Mouse (Mus musculus): Measurements from ENCODE around the gene Slc26a10. TPM values are rescaled to one million over a fixed set of nuclear protein-coding genes. Genes with fewer than 3 reads are reported as not detected.

The Slc26a10 gene
- polyA plus RNA-seq, 1 experiment from 2014 or later, result 0.80 TPM

DNA sequence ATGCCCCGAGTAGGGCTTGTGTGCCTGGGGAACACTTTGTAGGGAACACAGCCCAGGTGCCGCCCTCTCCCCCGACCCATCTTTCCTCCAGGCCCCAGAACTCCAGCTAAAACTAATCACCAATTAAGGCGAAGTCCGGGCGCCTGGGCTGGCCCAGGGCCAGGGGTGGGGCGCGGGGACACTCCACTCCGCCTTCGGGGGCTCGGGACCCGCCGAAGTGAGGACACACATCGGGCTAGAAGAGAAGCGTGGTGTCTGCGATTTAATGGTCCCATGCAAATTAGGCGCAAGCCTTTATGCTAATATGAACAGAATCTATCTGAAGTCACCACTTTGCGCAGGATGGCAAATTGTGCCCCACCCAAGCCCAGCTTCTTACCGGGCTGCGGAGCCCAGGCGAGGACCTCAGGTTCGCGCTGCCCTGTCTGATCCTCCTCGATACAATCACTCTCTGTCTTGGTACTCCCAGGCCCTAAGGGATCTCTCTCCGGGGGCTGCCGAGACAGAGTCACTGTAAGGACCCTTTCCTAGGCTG lies 8.7 kb upstream of the Slc26a10 start:
- Histone ChIP-seq H3K27ac (ENCODE audit: low read depth, low read length) (peak overlapping the region; percentile 60), H3K4me2 (ENCODE audit: low read depth, low read length) (peak overlapping the region; percentile 85), H3K9ac (replicated peaks; ENCODE audit: low read depth, low read length) (peak overlapping the region; percentile 69), H3K36me3 (ENCODE audit: control insufficient read depth, insufficient read depth, low read length) (peaks cover 11% of the 10 kb centered on the region; the same call in 1 of the 2 replicates), H3K4me1 (ENCODE audit: control insufficient read depth, insufficient read depth, low read length) (peaks cover 27% of the 10 kb centered on the region), H3K27me3 (ENCODE audit: control insufficient read depth, insufficient read depth, low read length) (no peaks in the 10 kb centered on the region), H3K9me3 (ENCODE audit: control insufficient read depth, low read length) (no peaks in the 10 kb centered on the region), H3K4me3 (ENCODE audit: low read depth, low read length) (peak overlapping the region; percentile 45)
- 1% methylated on average over 26 of the region's 26 CpGs for WGBS
- peak; percentile 10 for ATAC-seq (ENCODE audit: low read depth)

DNA sequence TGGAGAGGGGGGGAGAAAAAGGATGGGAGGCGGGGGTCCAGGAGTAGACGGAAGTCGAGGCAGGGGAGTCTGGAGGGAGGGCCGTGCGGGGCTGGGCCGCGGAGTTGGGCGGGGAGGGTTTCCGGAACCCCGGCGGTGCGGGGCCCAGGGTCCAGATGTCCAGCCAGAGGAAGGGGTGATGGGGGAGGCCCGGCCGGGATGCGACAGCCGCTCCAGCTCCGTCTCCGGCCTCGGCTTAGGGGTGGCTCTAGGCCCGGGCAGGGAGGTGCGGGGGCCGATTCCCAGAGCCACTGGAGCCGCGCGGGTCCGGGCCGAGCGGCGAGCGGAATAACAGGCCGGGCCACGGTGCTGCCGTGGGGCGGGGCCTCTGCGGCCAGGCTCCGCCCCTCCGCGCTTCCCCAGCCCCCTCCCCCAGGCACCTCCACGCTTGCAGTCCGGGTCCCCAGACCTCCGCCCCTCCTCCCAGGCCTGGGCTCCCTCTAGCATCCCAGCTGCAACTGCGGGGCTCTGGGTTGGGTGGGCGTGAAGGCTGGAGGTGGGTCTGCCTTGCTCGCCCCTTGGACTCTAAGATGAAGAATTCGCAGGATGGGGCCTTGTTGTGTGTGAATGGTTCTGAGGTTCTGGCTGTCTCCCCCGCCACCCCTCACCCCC lies 8.1 kb upstream of the Slc26a10 start:
- peak overlapping the region; percentile 85 for H3K4me2 ChIP-seq (ENCODE audit: low read depth, low read length)
- no peaks in the 10 kb centered on the region for H3K27me3 ChIP-seq (ENCODE audit: control insufficient read depth, insufficient read depth, low read length)
- peaks cover 29% of the 10 kb centered on the region for H3K4me1 ChIP-seq (ENCODE audit: control insufficient read depth, insufficient read depth, low read length)
- H3K4me3 ChIP-seq (ENCODE audit: low read depth, low read length), result peak overlapping the region; percentile 45
- peak overlapping the region; percentile 60 for H3K27ac ChIP-seq (ENCODE audit: low read depth, low read length)
- H3K9me3 ChIP-seq (ENCODE audit: control insufficient read depth, low read length), result no peaks in the 10 kb centered on the region
- ATAC-seq (ENCODE audit: low read depth), result peak; percentile 82
- H3K36me3 ChIP-seq (ENCODE audit: control insufficient read depth, insufficient read depth, low read length), result peaks cover 11% of the 10 kb centered on the region; the same call in 1 of the 2 replicates
- under 1% methylated on average over 22 of the region's 46 CpGs for WGBS
- H3K9ac ChIP-seq (replicated peaks; ENCODE audit: low read depth, low read length), result peak overlapping the region; percentile 69

DNA sequence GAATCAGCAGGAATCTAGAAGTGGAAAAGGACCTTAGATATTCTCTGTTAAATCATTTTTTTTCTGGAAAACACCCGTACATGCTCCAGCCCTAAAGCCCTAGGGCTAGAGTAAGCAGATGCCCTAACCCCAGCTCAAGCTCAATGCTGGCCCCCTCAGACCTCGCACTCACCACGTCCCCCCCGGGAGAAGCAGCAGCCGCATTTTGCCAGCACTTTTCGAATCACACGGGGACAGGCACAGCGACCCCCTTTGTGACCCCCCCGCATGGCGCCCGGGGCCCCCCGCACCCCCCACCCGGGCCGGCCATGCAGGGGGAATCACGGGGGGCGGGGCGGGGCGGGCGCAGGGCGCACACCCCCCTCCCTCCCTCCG lies 7.6 kb upstream of the Slc26a10 start:
- under 1% methylated on average over 16 of the region's 21 CpGs for WGBS
- peak overlapping the region; percentile 85 for H3K4me2 ChIP-seq (ENCODE audit: low read depth, low read length)
- H3K27ac ChIP-seq (ENCODE audit: low read depth, low read length), result peak overlapping the region; percentile 60
- peaks cover 11% of the 10 kb centered on the region; the same call in 1 of the 2 replicates for H3K36me3 ChIP-seq (ENCODE audit: control insufficient read depth, insufficient read depth, low read length)
- H3K9me3 ChIP-seq (ENCODE audit: control insufficient read depth, low read length), result no peaks in the 10 kb centered on the region
- peak overlapping the region; percentile 45 for H3K4me3 ChIP-seq (ENCODE audit: low read depth, low read length)
- H3K4me1 ChIP-seq (ENCODE audit: control insufficient read depth, insufficient read depth, low read length), result peaks cover 29% of the 10 kb centered on the region
- H3K9ac ChIP-seq (replicated peaks; ENCODE audit: low read depth, low read length), result peak overlapping the region; percentile 69
- H3K27me3 ChIP-seq (ENCODE audit: control insufficient read depth, insufficient read depth, low read length), result no peaks in the 10 kb centered on the region
- peak; percentile 4; the same call in 1 of the 2 replicates for ATAC-seq (ENCODE audit: low read depth)

GRCm38 (mm10) chr10:127187371-127188078 lies 7.1 kb upstream of the Slc26a10 start:
- peak overlapping the region; percentile 6; the same call in 1 of the 2 replicates for H3K27ac ChIP-seq (ENCODE audit: low read depth, low read length)

GRCm38 (mm10) chr10:127186451-127186850 lies 6.0 kb upstream of the Slc26a10 start:
- ATAC-seq (ENCODE audit: low read depth), result no peak
- H3K4me2 ChIP-seq (ENCODE audit: low read depth, low read length), result no peak overlapping the region
- 85% methylated on average over 1 of the region's 1 CpGs for WGBS

More at GRCm38 (mm10) chr10:127187371-127188078, 7.1 kb upstream of the Slc26a10 start:
- 19% methylated on average over 10 of the region's 10 CpGs for WGBS
- peaks cover 8% of the 10 kb centered on the region; the same call in 1 of the 2 replicates for H3K36me3 ChIP-seq (ENCODE audit: control insufficient read depth, insufficient read depth, low read length)
- no peaks in the 10 kb centered on the region for H3K27me3 ChIP-seq (ENCODE audit: control insufficient read depth, insufficient read depth, low read length)
- H3K4me1 ChIP-seq (ENCODE audit: control insufficient read depth, insufficient read depth, low read length), result peaks cover 29% of the 10 kb centered on the region
- H3K9ac ChIP-seq (replicated peaks; ENCODE audit: low read depth, low read length), result peak overlapping the region; percentile 69
- H3K4me3 ChIP-seq (ENCODE audit: low read depth, low read length), result peak overlapping the region; percentile 45
- peak overlapping the region; percentile 85 for H3K4me2 ChIP-seq (ENCODE audit: low read depth, low read length)
- no peaks in the 10 kb centered on the region for H3K9me3 ChIP-seq (ENCODE audit: control insufficient read depth, low read length)
- peak; percentile 14; the same call in 1 of the 2 replicates for ATAC-seq (ENCODE audit: low read depth)

GRCm38 (mm10) chr10:127185506-127185905 lies 5.1 kb upstream of the Slc26a10 start:
- H3K4me1 ChIP-seq (ENCODE audit: control insufficient read depth, insufficient read depth, low read length), result peaks cover 27% of the 10 kb centered on the region
- no peak for ATAC-seq (ENCODE audit: low read depth)
- WGBS, result 85% methylated on average over 15 of the region's 15 CpGs
- no peak overlapping the region for H3K4me3 ChIP-seq (ENCODE audit: low read depth, low read length)
- no peak overlapping the region for H3K27ac ChIP-seq (ENCODE audit: low read depth, low read length)
- no peaks in the 10 kb centered on the region; the same call in 1 of the 2 replicates for H3K36me3 ChIP-seq (ENCODE audit: control insufficient read depth, insufficient read depth, low read length)
- H3K4me2 ChIP-seq (ENCODE audit: low read depth, low read length), result no peak overlapping the region
- no peaks in the 10 kb centered on the region for H3K9me3 ChIP-seq (ENCODE audit: control insufficient read depth, low read length)
- H3K27me3 ChIP-seq (ENCODE audit: control insufficient read depth, insufficient read depth, low read length), result 0 out of 2 replicates have a peak, but pooled peaks cover 2% of the 10 kb centered on the region
- no peak overlapping the region for H3K9ac ChIP-seq (replicated peaks; ENCODE audit: low read depth, low read length)

More at GRCm38 (mm10) chr10:127186451-127186850, 6.0 kb upstream of the Slc26a10 start:
- Histone ChIP-seq H3K27ac (ENCODE audit: low read depth, low read length) (no peak overlapping the region), H3K9me3 (ENCODE audit: control insufficient read depth, low read length) (no peaks in the 10 kb centered on the region), H3K4me3 (ENCODE audit: low read depth, low read length) (no peak overlapping the region; the same call in 1 of the 2 replicates), H3K36me3 (ENCODE audit: control insufficient read depth, insufficient read depth, low read length) (peaks cover 5% of the 10 kb centered on the region; the same call in 1 of the 2 replicates), H3K4me1 (ENCODE audit: control insufficient read depth, insufficient read depth, low read length) (peaks cover 29% of the 10 kb centered on the region), H3K9ac (replicated peaks; ENCODE audit: low read depth, low read length) (no peak overlapping the region), H3K27me3 (ENCODE audit: control insufficient read depth, insufficient read depth, low read length) (no peaks in the 10 kb centered on the region)

DNA sequence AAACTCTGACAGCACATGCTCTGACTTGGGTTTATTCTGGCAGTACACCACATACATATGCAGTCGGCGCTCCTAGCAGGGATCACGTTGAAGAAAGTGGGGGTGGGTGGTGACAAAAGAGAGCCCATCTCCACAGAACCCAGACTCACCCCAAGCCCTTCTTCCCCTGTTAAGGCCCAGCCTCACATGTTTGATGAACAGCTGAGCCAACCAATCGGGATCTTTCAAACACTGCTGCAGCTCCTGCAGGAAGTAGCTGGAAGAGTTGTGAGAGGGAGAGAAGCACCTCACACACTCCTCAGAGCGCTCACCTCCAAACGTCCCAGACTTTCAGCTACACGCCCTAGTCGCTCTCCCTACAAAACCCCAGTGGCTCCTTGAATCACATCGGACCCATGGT lies 4.7 kb upstream of the Slc26a10 start:
- no peaks in the 10 kb centered on the region for H3K9me3 ChIP-seq (ENCODE audit: control insufficient read depth, low read length)
- H3K9ac ChIP-seq (replicated peaks; ENCODE audit: low read depth, low read length), result 0 out of 2 replicates have a peak overlapping the region, but pooled peaks have one; percentile 11
- WGBS, result 70% methylated on average over 9 of the region's 9 CpGs
- no peak overlapping the region for H3K4me2 ChIP-seq (ENCODE audit: low read depth, low read length)
- ATAC-seq (ENCODE audit: low read depth), result no peak
- no peak overlapping the region for H3K27ac ChIP-seq (ENCODE audit: low read depth, low read length)
- H3K4me3 ChIP-seq (ENCODE audit: low read depth, low read length), result no peak overlapping the region
- peaks cover 26% of the 10 kb centered on the region for H3K4me1 ChIP-seq (ENCODE audit: control insufficient read depth, insufficient read depth, low read length)
- no peaks in the 10 kb centered on the region; the same call in 1 of the 2 replicates for H3K36me3 ChIP-seq (ENCODE audit: control insufficient read depth, insufficient read depth, low read length)
- 0 out of 2 replicates have a peak, but pooled peaks cover 3% of the 10 kb centered on the region for H3K27me3 ChIP-seq (ENCODE audit: control insufficient read depth, insufficient read depth, low read length)

DNA sequence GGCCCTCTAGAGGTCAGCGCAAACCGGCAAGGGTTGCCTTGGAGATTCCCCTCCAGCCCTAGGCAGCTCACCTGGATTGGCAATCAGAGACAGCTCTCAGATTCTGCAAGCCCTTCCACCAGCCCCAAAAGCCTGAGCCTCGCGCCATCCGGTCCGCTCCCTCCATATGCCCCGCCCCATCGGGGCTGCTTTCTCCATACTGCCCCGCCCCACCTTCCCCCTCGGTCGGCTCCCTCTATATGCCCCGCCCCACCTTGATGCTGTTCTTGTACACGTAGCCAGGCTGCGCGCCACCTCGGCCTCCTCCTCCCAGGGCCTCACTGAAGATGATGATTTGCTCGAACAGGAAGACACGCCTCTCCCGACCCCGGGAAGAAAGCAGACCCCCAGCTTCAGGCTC lies 3.3 kb upstream of the Slc26a10 start:
- no peak overlapping the region for H3K9ac ChIP-seq (replicated peaks; ENCODE audit: low read depth, low read length)
- no peak overlapping the region for H3K4me3 ChIP-seq (ENCODE audit: low read depth, low read length)
- 14% methylated on average over 20 of the region's 20 CpGs for WGBS
- peaks cover 8% of the 10 kb centered on the region; the same call in 1 of the 2 replicates for H3K27me3 ChIP-seq (ENCODE audit: control insufficient read depth, insufficient read depth, low read length)
- H3K27ac ChIP-seq (ENCODE audit: low read depth, low read length), result no peak overlapping the region
- no peaks in the 10 kb centered on the region; the same call in 1 of the 2 replicates for H3K36me3 ChIP-seq (ENCODE audit: control insufficient read depth, insufficient read depth, low read length)
- H3K4me2 ChIP-seq (ENCODE audit: low read depth, low read length), result peak overlapping the region; percentile 8; the same call in 1 of the 2 replicates
- H3K4me1 ChIP-seq (ENCODE audit: control insufficient read depth, insufficient read depth, low read length), result peaks cover 16% of the 10 kb centered on the region; the same call in 1 of the 2 replicates
- H3K9me3 ChIP-seq (ENCODE audit: control insufficient read depth, low read length), result no peaks in the 10 kb centered on the region
- no peak for ATAC-seq (ENCODE audit: low read depth)
